Mouse (Mus musculus) brown adipose tissue, adult 24 weeks (tissue): ENCODE results near the gene Hoxa5. TPM values are rescaled to one million over a fixed set of nuclear protein-coding genes. Genes with fewer than 3 reads are reported as not detected.

Experiments used
- H3K27ac ChIP-seq: fragments of 200-500 bp; replicated peaks from 2 replicates; pipeline ENCODE4 v1.5.1; 2012; ENCODE audit warnings: low read depth, mild to moderate bottlenecking, low read length
- H3K4me1 ChIP-seq: fragments of 200-500 bp; 2 replicates; pipeline ENCODE4 v1.6.1; 2012; ENCODE audit warnings: low read length, mixed read lengths; ENCODE audit not compliant: control insufficient read depth, insufficient read depth, insufficient read length
- H3K4me3 ChIP-seq: fragments of 200-500 bp; 2 replicates; pipeline ENCODE4 v1.5.1; 2012; ENCODE audit warnings: low read depth, mild to moderate bottlenecking, low read length, moderate library complexity; ENCODE audit not compliant: insufficient read depth
- polyA plus RNA-seq: library from polyadenylated mRNA; stranded (reverse); fragments of >200 nt; gene quantifications from 2 replicates; pipeline ENCODE4 v1.2.4, GENCODE M21; 2012; ENCODE audit not compliant: missing spikeins, insufficient read depth, insufficient read length

The Hoxa5 gene
- 35.9 and 39.4 TPM in 2 replicates for polyA plus RNA-seq

GRCm38 (mm10) chr6:52204050-52204752, at the start of gene Hoxa5:
Hoxa5 (minus strand) TSS chr6:52204587.
- Histone ChIP-seq H3K4me1 (peaks cover 6% of the 10 kb centered on the region; the same call in 1 of the 2 replicates), H3K27ac (peak within 1 kb of the TSS; percentile 93), H3K4me3 (peak within 1 kb of the TSS; percentile 84)

DNA sequence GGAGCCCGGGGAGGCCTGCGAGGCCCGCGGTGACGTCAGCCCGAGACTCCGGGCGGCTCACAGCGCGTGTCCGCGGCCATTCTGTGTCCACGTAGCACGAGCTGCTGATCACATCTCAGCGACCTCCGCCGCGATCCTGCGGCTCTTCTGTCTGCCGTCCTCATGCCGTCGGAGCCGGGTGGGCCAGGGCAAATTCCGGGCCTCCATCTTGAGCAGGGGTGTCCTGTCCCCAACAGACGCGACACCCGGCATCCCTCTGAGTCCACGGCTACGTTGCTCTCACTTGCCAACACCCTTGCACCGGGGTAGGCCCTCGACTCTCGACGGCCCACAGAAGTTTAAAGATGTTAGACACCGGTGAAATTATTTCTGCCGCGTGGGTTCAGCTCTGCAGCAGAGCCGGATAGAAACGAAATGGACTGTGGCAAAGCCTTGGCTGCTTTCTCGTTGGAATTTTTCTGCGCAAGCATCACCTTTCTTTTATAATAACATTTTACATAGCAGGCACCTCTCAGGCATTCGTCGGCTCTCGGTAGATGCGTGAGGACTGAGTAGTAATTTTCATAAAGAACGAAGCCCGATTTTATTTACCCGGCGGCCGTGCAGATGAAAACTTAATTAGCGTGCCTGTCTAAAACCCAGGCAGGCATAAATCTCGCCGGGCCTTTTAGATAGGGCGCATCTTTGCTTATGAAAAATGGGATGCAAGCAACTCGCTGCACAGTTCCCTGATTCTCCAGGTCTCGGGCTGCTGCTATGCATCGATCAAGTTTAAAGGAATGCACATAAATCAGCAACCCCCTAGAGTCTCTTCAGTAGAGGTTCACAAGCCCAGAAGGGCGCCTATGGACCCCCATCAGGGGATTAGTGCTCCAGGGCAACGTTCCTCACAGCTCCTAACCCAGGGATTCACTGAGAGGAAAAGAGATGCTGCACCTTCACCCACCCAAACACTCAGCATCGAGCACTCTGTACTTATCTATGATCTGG, 49.4 kb upstream of the Hoxa5 start:
- H3K4me3 ChIP-seq = no peak overlapping the region
- H3K4me1 ChIP-seq = no peaks in the 10 kb centered on the region
- H3K27ac ChIP-seq = no peak overlapping the region

GRCm38 (mm10) chr6:52252775-52253376, 48.5 kb upstream of the Hoxa5 start:
- no peak overlapping the region for H3K27ac ChIP-seq
- H3K4me1 ChIP-seq = no peaks in the 10 kb centered on the region
- H3K4me3 ChIP-seq = no peak overlapping the region

DNA sequence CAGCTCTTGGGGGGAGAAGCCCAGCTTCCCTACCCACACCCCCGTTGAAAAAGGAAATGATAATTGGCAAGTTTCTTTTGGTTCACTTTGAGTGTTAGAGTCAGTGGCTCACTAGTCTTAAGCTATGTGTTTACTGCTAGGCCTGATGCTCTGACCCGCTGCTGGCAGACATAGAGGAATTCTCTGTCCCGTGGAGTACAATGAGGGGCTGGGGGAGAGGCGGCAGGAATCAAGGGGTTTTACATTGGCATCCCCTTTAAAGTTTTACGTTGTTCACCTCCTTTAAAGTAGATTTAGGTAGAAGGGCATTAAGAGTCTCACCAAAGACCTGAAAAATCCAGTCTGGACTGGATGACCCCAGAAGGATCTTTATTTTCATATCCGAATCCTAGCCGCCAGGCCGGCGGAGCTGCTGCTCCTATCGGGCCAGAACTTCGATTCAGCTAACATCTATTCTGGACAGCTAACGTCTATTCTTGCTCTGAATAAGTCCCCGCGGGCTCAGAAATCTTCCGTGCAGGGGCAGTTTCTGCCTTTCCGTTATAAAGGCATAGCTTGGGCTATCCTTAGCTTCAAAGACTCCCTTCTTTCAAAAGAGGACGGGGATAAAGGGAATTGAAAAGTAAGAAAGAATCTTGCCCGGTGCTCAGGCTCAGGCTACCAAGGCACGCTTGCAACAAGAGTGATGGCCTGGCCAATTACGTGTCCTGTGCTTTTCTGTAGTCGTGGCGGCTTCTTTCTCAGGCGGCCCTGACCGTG, 47.8 kb upstream of the Hoxa5 start:
- Histone ChIP-seq H3K4me3 (no peak overlapping the region), H3K27ac (no peak overlapping the region), H3K4me1 (no peaks in the 10 kb centered on the region)

GRCm38 (mm10) chr6:52251177-52251879, 46.9 kb upstream of the Hoxa5 start:
- H3K4me1 ChIP-seq = no peaks in the 10 kb centered on the region
- no peak overlapping the region for H3K4me3 ChIP-seq
- no peak overlapping the region for H3K27ac ChIP-seq

GRCm38 (mm10) chr6:52249826-52250225, 45.4 kb upstream of the Hoxa5 start:
- no peaks in the 10 kb centered on the region for H3K4me1 ChIP-seq
- no peak overlapping the region for H3K4me3 ChIP-seq
- no peak overlapping the region for H3K27ac ChIP-seq

- Histone ChIP-seq H3K27ac (no peak overlapping the region), H3K4me3 (no peak overlapping the region), H3K4me1 (no peaks in the 10 kb centered on the region)
These were observed 45.0 kb upstream of the Hoxa5 start for GRCm38 (mm10) chr6:52249415-52249738.

- no peaks in the 10 kb centered on the region for H3K4me1 ChIP-seq
- no peak overlapping the region for H3K27ac ChIP-seq
- H3K4me3 ChIP-seq = no peak overlapping the region
These were observed 44.4 kb upstream of the Hoxa5 start for GRCm38 (mm10) chr6:52248638-52249414.

DNA sequence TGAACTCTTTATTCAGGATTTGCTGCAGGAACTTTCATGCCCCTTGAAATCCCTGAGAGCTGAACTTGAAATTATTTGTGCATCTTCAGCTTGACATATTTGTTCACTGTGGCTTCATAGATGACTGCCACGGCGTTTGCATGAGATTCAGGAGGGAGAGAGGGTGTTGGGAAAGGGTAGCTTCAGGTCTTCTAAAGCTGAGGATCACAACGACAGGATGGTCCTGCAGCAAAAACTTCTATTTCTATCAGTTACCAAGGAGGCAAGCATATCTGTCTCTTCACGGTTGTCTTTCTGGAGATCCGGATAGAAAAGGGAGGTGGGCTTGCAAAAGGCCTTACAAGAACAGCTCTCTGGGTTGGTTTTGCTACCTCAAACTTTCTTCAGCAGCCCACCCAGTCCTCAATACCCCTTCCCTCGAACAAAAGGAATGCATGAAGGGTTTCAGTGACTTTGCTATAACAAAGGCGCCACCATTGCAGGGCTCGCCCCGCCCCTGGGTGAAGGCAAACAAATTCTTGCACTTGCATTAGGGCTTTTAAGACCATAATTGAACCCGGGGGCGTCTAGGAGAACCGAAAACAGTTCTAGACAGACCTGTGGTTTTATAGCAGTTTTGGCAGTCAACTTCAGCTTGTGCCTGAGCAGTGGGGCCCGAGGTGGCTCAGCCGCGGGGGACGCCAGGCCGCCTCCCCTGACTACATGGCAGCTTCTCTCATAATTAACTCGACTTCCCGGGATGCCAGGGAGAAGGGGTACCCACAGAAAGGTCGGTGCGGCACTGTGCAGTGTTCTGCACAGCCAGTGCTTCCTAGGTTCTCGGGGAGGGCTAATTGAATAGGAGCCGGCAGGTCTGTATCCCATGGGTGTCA, 43.6 kb upstream of the Hoxa5 start:
- Histone ChIP-seq H3K4me1 (no peaks in the 10 kb centered on the region), H3K4me3 (no peak overlapping the region), H3K27ac (no peak overlapping the region)

- no peaks in the 10 kb centered on the region for H3K4me1 ChIP-seq
- no peak overlapping the region for H3K27ac ChIP-seq
- no peak overlapping the region for H3K4me3 ChIP-seq
These were observed 42.5 kb upstream of the Hoxa5 start for GRCm38 (mm10) chr6:52246916-52247315.

GRCm38 (mm10) chr6:52246403-52246803, 42.0 kb upstream of the Hoxa5 start:
- H3K27ac ChIP-seq = no peak overlapping the region

DNA sequence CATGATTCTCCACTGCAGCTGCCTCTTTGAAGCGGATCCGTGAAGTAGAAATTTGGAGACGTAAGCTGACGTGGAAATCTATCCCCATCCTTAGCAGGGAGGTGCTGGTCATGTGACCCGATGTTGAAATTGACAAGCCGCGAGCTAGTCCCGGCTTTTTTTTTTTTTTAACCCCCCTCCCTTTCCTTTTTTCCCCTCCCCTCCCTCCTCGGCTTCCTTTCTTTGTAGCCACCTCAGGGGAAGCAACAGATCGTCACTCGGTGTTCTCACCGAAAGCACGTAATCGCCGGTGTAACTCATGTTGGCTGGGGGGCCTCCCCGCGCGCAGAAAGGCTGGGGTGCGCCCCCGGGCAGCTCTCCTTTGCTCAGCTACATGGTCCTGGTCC, 41.4 kb upstream of the Hoxa5 start, which contains the start of gene Hoxa11:
Gene Hoxa11 (minus strand): TSS at position 54 of the 386 bp plus-strand sequence.
- peak within 1 kb of the TSS; percentile 3; the same call in 1 of the 2 replicates for H3K4me3 ChIP-seq
- no peaks in the 10 kb centered on the region for H3K4me1 ChIP-seq
- no peak within 1 kb of the TSS for H3K27ac ChIP-seq

More at GRCm38 (mm10) chr6:52246403-52246803, 42.0 kb upstream of the Hoxa5 start:
- Histone ChIP-seq H3K4me3 (no peak overlapping the region), H3K4me1 (no peaks in the 10 kb centered on the region)
